Mouse (Mus musculus): ENCODE results near the gene Gm28047. TPM values are rescaled to one million over a fixed set of nuclear protein-coding genes. Genes with fewer than 3 reads are reported as not detected.
"Not testable (repeated sequence)": the region's sequence is repeated elsewhere in the genome, so short reads cannot be mapped to it uniquely, and the experiment has no call there.

Gm28047 gene
- total RNA-seq (2017), result not detected in 2 replicates

DNA sequence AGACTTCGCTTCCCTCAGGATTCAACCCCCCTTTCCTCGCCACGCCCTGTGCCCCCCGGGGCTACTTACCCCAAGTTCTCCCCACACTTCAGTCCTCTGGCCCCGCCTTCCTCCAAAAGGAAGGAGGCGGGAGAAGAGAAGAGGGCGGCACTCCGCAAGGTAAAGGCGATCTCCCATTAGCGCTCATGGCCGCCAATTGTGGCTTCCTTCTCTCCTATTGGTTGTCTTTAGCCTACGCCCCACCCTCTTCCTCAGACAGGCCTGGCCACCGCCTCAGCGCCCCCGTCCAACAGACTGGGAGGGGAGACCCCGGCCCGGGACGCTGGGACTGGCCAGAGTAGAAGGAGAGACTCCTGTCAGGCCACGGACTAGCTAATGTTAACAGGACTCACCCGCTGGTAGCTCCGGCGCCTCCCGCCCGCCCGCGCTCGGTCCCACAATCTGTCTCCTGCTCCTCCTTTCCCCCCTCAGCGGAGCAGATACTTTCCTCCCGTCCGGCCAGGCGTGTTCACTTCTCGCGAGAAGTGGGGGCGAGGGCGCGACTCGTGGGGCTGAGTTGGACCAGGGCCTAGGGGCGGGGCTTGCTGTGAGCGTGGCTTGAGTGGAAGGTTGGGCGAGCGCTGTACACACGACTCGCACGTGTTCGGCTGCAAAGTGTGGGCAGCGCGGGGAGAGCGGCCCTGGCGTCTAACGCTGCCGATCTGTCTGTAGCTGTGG is at the start of gene Gm28047, which contains the start of gene Atf7:
TSS of gene Gm28047 (minus strand) at position 98 of the 717 bp plus-strand sequence.
TSS of gene Atf7 (minus strand) at position 495 of the 717 bp plus-strand sequence.
- peak; percentile 91 for ATAC-seq (replicated peaks; ENCODE audit: low read depth, poor library complexity, severe bottlenecking)

- no peak for ATAC-seq (replicated peaks; ENCODE audit: low read depth, poor library complexity, severe bottlenecking)
Observed at GRCm38 (mm10) chr15:102673548-102673947, 48.7 kb upstream of the Gm28047 start.

- ATAC-seq (replicated peaks; ENCODE audit: low read depth, poor library complexity, severe bottlenecking), result no peak
Observed at GRCm38 (mm10) chr15:102672215-102673071, 47.6 kb upstream of the Gm28047 start, which contains the start of gene Atp5g2. TSS of gene Atp5g2 (minus strand) at chr15:102672352.

DNA sequence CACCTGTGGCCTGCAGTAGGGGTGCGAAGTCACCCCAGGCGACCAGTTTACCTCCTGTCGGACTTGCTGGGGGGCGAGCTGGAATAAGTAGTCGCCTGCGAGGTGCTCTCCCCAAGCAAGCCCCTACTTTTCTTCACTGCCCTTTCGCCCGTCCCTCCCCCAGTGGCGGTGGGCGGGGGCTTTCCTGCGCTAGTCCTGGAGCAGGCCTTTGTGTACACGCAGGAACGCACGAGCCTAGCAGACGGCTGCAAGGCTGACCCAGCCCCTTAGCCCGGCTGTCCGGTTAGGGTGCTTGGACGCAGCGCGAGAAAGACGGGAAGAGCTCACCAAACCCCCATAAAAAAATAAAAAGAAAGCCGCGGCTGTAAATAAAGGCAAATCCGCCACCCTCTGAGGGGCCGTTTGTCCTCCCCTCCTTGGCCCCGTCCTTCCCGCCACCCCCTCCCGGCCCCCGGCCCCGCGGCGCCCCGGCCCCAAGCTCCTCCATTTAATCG is 46.9 kb upstream of the Gm28047 start:
- peak; percentile 22 for ATAC-seq (replicated peaks; ENCODE audit: low read depth, poor library complexity, severe bottlenecking)

- peak; percentile 99 for ATAC-seq (replicated peaks; ENCODE audit: low read depth, poor library complexity, severe bottlenecking)
Observed at GRCm38 (mm10) chr15:102670767-102671575, 46.1 kb upstream of the Gm28047 start.

GRCm38 (mm10) chr15:102670281-102670680 is 45.4 kb upstream of the Gm28047 start:
- ATAC-seq (replicated peaks; ENCODE audit: low read depth, poor library complexity, severe bottlenecking), result no peak

DNA sequence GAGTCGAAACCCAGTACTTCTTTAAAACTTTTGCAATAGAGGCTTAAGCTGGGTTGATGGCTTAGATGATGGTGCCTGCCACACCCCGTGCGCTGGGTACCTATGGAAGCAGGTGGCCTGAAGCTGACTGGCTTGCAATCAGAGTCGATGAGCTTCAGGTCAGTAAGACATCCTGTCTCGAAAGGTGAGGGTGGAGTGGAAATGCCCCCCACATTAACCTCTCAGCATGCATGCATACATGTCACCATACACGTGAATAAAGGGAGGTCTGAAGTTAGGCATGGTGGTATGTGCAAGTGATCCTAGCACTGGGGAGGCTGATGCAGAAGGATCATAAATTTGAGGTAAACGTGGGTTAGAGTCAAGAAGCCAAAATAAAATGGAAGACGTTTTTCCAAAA is 44.7 kb upstream of the Gm28047 start:
- no peak for ATAC-seq (replicated peaks; ENCODE audit: low read depth, poor library complexity, severe bottlenecking)

DNA sequence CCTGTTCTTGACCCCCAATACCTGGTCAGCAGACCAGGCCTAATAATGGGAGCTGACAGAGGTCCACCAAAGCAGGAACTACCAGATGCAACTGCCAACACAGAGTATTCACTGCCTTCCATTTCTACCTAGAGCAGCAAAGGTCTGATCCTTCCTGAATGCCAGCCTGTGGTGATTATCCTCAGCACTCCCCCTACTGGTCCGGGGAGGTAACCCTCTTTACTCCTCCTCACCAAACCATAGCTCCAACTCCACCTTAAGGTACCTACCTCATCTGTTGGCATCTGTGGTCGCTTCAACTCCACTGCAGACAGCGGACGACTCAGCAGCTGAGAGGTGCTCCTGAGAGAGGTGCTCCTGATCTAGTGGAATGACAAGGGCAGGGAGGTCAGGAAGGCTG is 40.6 kb upstream of the Gm28047 start:
- peak; percentile 94 for ATAC-seq (replicated peaks; ENCODE audit: low read depth, poor library complexity, severe bottlenecking)

GRCm38 (mm10) chr15:102663825-102664224 is 39.0 kb upstream of the Gm28047 start:
- no peak for ATAC-seq (replicated peaks; ENCODE audit: low read depth, poor library complexity, severe bottlenecking)

DNA sequence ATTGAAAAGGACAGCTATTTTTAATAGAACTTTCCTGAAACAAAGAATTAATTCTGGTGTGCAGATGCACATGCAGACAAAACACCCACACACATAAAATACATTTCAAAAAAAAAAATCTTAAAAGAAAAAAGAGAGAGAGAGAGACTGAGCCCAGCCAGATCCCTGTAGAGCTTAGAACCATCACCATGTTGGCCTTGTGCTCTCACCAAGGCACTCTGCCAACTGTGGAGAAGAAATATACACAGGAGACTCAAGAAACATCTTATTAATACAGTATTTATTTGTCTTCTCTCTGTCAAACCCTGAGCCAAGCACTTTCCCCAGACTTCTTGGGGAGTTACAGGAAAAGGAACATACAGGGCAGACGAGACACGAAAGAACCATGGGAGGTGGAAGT is 37.7 kb upstream of the Gm28047 start:
- ATAC-seq (replicated peaks; ENCODE audit: low read depth, poor library complexity, severe bottlenecking), result not testable (repeated sequence)

DNA sequence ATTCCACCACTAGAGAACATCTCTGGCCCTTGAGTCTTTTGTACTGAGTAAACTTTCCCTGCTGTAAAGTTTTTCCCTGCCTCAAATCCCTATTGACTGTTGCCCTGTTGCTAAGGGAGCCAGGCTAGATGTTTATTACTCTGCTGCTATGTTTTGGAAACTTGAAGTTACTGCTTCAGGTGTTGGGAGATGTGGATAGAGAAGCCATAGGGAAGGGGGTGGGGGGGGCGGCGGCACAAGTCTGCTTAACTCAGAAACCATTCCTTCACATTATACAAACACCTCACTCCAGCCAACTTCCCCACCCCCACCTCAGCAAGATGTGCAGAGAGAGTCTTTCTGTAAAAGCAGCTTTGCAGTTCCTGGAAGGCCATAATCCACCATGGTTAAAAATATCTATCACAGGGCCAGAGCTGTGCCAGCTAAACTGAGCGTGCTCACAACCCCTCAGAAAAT is 33.1 kb upstream of the Gm28047 start:
- ATAC-seq (replicated peaks; ENCODE audit: low read depth, poor library complexity, severe bottlenecking), result no peak

DNA sequence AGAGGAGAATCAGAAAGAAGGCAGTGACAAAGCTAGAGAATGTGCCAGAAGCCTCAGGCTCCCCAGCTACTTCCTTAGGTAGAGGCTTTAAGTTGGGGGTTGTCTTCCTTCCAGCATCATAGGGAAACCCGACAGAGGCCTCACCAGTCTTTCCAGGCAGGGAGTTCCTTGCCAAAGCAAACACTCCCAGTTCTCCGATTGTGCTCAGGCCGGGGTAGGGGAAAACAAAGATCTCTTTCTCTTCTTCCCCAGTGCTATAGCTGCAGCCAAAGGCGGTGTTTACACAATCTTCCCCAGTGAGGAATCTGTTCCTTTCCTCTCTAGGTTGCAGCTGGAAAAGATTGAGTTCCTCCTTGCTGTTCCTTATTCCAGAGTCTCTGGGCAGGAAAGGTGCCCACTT is 31.8 kb upstream of the Gm28047 start:
- no peak for ATAC-seq (replicated peaks; ENCODE audit: low read depth, poor library complexity, severe bottlenecking)

- not testable (repeated sequence) for ATAC-seq (replicated peaks; ENCODE audit: low read depth, poor library complexity, severe bottlenecking)
Observed at GRCm38 (mm10) chr15:102651928-102652660, 27.2 kb upstream of the Gm28047 start.

DNA sequence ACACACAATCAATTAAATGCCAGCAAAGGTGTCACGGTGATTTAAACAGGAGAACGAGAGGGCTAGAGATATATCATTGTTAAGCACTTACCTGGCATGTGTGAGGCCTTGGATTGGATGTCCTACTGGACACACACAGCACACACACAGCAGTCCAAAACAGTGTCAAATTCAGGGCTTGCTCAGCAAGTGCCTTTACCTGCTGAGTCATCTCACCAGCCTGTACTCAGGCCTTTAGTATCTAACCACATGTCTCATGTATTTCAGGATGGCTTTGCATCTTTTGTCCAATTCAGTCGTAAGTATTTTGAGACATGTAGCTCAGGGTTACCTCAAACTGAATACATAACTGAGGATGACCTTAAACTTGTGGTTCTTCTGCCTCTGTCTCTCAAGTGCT is 26.2 kb upstream of the Gm28047 start:
- ATAC-seq (replicated peaks; ENCODE audit: low read depth, poor library complexity, severe bottlenecking), result no peak

DNA sequence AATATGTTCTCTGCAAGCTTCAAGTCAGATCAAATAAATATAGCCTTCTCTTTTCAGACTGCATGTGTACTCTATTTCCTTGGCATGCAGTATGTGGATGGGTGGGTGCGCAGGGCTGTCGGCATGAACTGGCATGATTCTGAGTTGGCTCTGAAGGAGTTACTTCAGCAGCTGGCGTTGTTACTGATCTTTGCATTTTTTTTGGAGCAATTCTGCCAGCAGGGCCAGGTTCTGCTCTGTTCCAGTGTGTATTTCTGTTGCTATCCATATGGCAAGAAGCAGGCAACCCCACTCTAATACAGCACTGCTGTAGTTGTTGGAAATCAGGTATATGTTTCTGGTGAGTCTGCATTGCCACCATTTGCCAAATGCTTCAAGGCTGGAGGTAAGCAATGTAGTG is 10.9 kb upstream of the Gm28047 start:
- no peak for ATAC-seq (replicated peaks; ENCODE audit: low read depth, poor library complexity, severe bottlenecking)

DNA sequence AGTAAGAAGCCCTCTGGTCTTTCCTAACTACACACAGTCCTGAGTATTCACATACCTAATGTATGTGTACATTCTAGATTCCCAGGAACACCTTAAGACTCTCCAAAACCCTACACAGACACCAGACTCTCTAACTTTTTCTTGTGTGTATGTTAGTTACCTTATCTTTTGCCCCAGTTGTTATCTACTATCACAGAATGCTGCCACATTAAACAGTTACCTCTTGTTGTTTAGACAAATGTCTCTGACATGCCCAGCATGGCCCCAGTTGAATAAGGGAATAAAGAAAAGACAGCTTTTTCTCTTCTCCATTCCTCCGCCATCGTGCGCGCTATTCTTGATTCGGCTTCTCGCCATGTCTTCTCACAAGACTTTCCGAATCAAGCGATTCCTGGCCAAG is 9.8 kb upstream of the Gm28047 start:
- no peak for ATAC-seq (replicated peaks; ENCODE audit: low read depth, poor library complexity, severe bottlenecking)

DNA sequence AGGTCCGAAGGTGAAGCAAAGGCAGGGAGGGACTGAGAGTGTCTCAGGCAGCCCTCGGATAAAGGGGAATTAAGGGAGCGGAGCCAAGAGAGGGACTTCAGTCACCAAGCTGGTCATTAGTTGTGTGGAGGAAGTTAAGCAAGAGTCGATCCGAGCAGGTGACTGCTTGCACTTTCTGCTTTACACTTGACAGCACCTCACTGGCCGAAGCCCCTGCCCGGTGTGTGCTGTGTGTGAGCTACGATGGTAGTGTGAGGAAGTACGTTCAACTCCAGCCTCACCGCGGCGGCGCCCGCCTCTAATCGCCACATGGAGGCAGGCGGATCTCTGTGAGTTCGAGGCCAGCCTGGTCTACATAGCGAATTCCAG is 804 bp upstream of the Gm28047 start:
- peak; percentile 45 for ATAC-seq (replicated peaks; ENCODE audit: low read depth, poor library complexity, severe bottlenecking)

DNA sequence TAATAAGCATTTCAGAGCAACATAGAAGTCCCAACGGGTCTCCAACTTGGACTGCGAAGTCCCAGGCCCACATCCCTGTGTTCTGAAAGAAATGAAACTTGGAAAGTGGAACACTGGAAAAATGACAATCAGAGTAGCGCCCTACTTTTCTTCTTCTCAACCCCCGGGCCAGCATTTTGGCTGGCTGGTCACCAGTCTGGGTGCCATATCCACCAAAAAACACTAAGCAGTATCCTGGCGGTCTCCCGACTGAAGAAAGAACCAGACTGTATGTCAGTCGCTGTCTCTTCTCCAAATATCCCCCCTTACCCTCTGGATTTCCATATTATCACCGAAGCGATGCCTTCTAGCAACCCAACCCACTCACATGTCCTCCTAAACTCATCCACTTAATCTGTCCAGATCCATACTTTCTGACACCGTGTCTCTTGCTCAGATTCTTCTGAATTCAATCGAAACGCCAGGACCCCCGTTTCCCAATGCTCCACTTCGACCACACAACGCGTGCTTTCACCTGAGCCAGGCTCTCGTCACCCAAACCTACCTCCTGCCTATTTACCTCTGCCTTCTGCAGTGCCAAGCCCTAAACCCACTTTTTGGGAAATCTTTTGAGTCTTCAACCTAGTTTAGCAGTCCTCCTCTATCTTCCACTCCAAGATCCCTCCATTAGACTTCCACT is 437 bp downstream of the Gm28047 start:
- ATAC-seq (replicated peaks; ENCODE audit: low read depth, poor library complexity, severe bottlenecking), result no peak

DNA sequence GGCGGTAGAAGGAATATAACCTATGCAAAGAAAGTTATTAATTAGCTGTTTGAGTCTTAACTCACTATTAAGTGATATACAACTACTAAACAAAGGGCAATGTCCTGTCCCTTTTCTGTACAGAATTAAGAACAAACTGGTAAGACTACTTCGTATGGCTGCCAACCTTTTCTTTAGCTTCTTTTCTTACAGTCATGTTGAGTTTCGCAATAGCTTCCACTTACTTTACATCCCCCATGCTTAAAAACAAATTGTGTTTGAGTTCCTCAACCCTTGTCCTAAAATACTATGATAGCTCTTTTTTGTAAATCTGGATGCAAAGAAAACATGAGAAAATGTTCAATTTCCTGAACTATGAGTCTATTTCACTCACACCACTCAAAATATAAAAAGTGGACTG is 1.7 kb downstream of the Gm28047 start:
- ATAC-seq (replicated peaks; ENCODE audit: low read depth, poor library complexity, severe bottlenecking), result no peak

Measured in common myeloid progenitor, adult 5-6 weeks (primary cell).